Mouse (Mus musculus): ENCODE measurements at regions not wholly inside any gene's neighbourhood (a gene's known extent, or its start where the extent isn't known, plus 50 kb on each side); places are given as distances from the start of the nearest gene placed in this dataset.

GRCm38 (mm10) chr13:10845212-10845611 is 484.6 kb upstream of the Chrm3 start:
- Histone ChIP-seq H3K27ac (ENCODE audit: low read depth) (no peak overlapping the region), H3K4me3 (ENCODE audit: low read depth, low read length) (no peak overlapping the region), H3K4me1 (ENCODE audit: insufficient read depth) (no peaks in the 10 kb centered on the region), H3K27me3 (ENCODE audit: insufficient read depth, low read length) (no peaks in the 10 kb centered on the region), H3K4me2 (no peak overlapping the region), H3K36me3 (ENCODE audit: insufficient read depth) (no peaks in the 10 kb centered on the region), H3K9me3 (ENCODE audit: low read depth, low read length) (no peaks in the 10 kb centered on the region), H3K9ac (no peak overlapping the region)
- DNase-seq (no peak), ATAC-seq (ENCODE audit: insufficient read depth) (no peak)
- WGBS: 85% methylated on average over 5 of the region's 5 CpGs
- no peak for TF ChIP-seq CTCF (IDR thresholded peaks at IDR 0.05; ENCODE audit: low read depth)

GRCm38 (mm10) chr13:10799351-10799913 is 438.8 kb upstream of the Chrm3 start:
- Histone ChIP-seq H3K9ac (no peak overlapping the region), H3K4me1 (ENCODE audit: insufficient read depth) (no peaks in the 10 kb centered on the region), H3K4me3 (ENCODE audit: low read depth, low read length) (no peak overlapping the region), H3K27ac (ENCODE audit: low read depth) (no peak overlapping the region), H3K9me3 (ENCODE audit: low read depth, low read length) (no peaks in the 10 kb centered on the region), H3K36me3 (ENCODE audit: insufficient read depth) (no peaks in the 10 kb centered on the region), H3K27me3 (ENCODE audit: insufficient read depth, low read length) (no peaks in the 10 kb centered on the region), H3K4me2 (no peak overlapping the region)
- ATAC-seq (ENCODE audit: insufficient read depth) (no peak), DNase-seq (no peak)
- WGBS: 80% methylated on average over 3 of the region's 3 CpGs
- TF ChIP-seq CTCF (IDR thresholded peaks at IDR 0.05; ENCODE audit: low read depth): no peak

Measured in lung, embryonic 14.5 days (tissue).